Comparison of ENCODE assay signal across 8 mouse cellular contexts in genomic region chr10:88426158-88426816, GRCm38 (mm10). TPM values are rescaled to one million over a fixed set of nuclear protein-coding genes. Genes with fewer than 3 reads are reported as not detected.
DNase-seq lines count a peak whose midpoint lies in the region; ATAC-seq lines count a peak whose summit lies in the region.

No protein-coding gene starts in this region.

- intact Hi-C loops in left cerebral cortex, postnatal 4 days (cut with DNase I): loop anchor here (2.0 kb wide), 1 partner anchor 45 kb away; no protein-coding TSS in a partner anchor

- 0 out of 2 replicates have a peak, but pooled peaks have one; percentile 57 for ATAC-seq in erythroid progenitor cell, adult 5-6 weeks (replicated peaks; ENCODE audit: low FRiP score, poor library complexity, severe bottlenecking)
- ATAC-seq in monocyte, adult 5-6 weeks (replicated peaks; ENCODE audit: insufficient number of reproducible peaks, low FRiP score, low TSS enrichment, poor library complexity, severe bottlenecking): peak; percentile 53; the same call in 1 of the 2 replicates

- DNase-seq in urinary bladder, postnatal 36 days (ENCODE audit: low spot score in 2 of 2): peak; percentile 8 to 38
- no peak for DNase-seq in urinary bladder, postnatal 10 days (ENCODE audit: low spot score)
- DNase-seq in brain, embryonic 18.5 days (ENCODE audit: low read depth, low spot score): peak; percentile 55
- peak; percentile 87 for DNase-seq in induced T-regulatory cell, adult 2 months (ENCODE audit: low read depth)
- DNase-seq in left cerebral cortex, postnatal 4 days: peak; percentile 32
- DNase-seq in thymus, postnatal 0 days (ENCODE audit: low spot score): peak; percentile 76

RNA-seq across cellular contexts. Expression of gene Sycp3, which starts 33.1 kb away (rescaled TPM):
- not detected in 2 replicates for total RNA-seq in erythroid progenitor cell, adult 5-6 weeks (2015; ENCODE audit: low replicate concordance)
- total RNA-seq in erythroid progenitor cell, adult 5-6 weeks (2017; ENCODE audit: low replicate concordance): not detected in 2 replicates
- 1 to 10 TPM in 1 of 2 experiments, under 1 TPM in 1; 0.54 to 1.2 TPM for total RNA-seq in left cerebral cortex, postnatal 4 days (2021)
- total RNA-seq in monocyte, adult 5-6 weeks (2017): 0.68 to 3.5 TPM (median 2.7 TPM) in 3 replicates
- polyA plus RNA-seq in thymus, postnatal 0 days (2015; fragmentation: Nextera tagmentation; extraction: Ambion mirVana): 0.16 TPM in 1 of 2 replicates, not detected in the other

RNA-seq across cellular contexts. Expression of gene Gnptab, which starts 47.4 kb away (rescaled TPM):
- total RNA-seq in erythroid progenitor cell, adult 5-6 weeks (2015; ENCODE audit: low replicate concordance): 10.1 TPM in 2 replicates
- 5.9 and 11.0 TPM in 2 replicates for total RNA-seq in erythroid progenitor cell, adult 5-6 weeks (2017; ENCODE audit: low replicate concordance)
- 10 to 100 TPM; 95.3 to 97.6 TPM for total RNA-seq in left cerebral cortex, postnatal 4 days (2021)
- total RNA-seq in monocyte, adult 5-6 weeks (2017): 28.7 to 62.7 TPM (median 37.0 TPM) in 3 replicates
- polyA plus RNA-seq in thymus, postnatal 0 days (2015; fragmentation: Nextera tagmentation; extraction: Ambion mirVana): 8.6 and 9.6 TPM in 2 replicates

RNA-seq across cellular contexts. Expression of gene Dram1, which starts 47.4 kb away (rescaled TPM):
- 8.3 and 10.9 TPM in 2 replicates for total RNA-seq in erythroid progenitor cell, adult 5-6 weeks (2015; ENCODE audit: low replicate concordance)
- total RNA-seq in erythroid progenitor cell, adult 5-6 weeks (2017; ENCODE audit: low replicate concordance): 4.1 and 5.9 TPM in 2 replicates
- total RNA-seq in left cerebral cortex, postnatal 4 days (2021): 1 to 10 TPM; 1.6 to 2.1 TPM
- 18.8 to 27.0 TPM (median 24.5 TPM) in 3 replicates for total RNA-seq in monocyte, adult 5-6 weeks (2017)
- polyA plus RNA-seq in thymus, postnatal 0 days (2015; fragmentation: Nextera tagmentation; extraction: Ambion mirVana): 8.6 and 9.8 TPM in 2 replicates
